Mouse (Mus musculus): ENCODE measurements around the gene Slc22a23. TPM values are rescaled to one million over a fixed set of nuclear protein-coding genes. Genes with fewer than 3 reads are reported as not detected.

Gene Slc22a23
- total RNA-seq, 1 experiment = 5.9 TPM

DNA sequence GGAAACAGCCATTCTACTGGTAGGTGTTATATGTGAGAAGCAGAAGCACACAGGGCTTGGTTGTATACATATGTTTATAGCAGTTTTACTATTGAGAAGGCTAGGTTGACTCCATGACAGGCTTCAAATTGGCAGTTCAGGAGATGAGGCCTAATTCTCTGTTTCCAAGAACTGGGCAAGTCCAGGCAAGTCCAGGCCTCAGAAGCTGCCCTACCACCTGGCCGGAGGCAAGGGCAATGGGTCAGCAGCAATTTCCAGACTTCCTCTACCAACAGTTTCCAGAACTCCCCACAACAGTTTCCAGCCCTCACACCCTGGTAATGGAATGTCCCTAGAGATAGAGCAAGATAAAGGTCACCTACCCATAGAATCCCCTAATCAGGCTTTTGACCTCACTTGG lies 185.1 kb downstream of the Slc22a23 start:
- H3K36me3 ChIP-seq (ENCODE audit: control insufficient read depth, insufficient read depth, low read length, poor library complexity, severe bottlenecking) = peaks cover 4% of the 10 kb centered on the region; the same call in 1 of the 2 replicates
- peaks cover 6% of the 10 kb centered on the region; the same call in 1 of the 2 replicates for H3K9me3 ChIP-seq (ENCODE audit: control insufficient read depth, insufficient read depth, low read depth, low read length)
- DNase-seq (ENCODE audit: low read depth, low spot score) = no peak
- H3K27ac ChIP-seq (ENCODE audit: insufficient read depth, low read depth, low read length, poor library complexity, severe bottlenecking) = no peak overlapping the region
- TF ChIP-seq ZNF384 (IDR thresholded peaks at IDR 0.05; ENCODE audit: low read depth, low read length) = no peak
- H3K4me1 ChIP-seq (ENCODE audit: control insufficient read depth in 2 of 2, insufficient read depth in 2 of 2, low read length in 2 of 2, poor library complexity in 1 of 2) = peaks cover 6 to 8% of the 10 kb centered on the region in 2 experiments
- H3K9ac ChIP-seq (ENCODE audit: insufficient read depth, low read depth, low read length, poor library complexity, severe bottlenecking) = no peak overlapping the region
- in situ Hi-C loops (cut with MboI; ENCODE audit: low sequenced_read_pairs in 2 of 2, unreplicated experiment in 2 of 2) = no loop called here
- no peak overlapping the region for H3K4me3 ChIP-seq (ENCODE audit: insufficient read depth in 1 of 2, low read depth in 1 of 2, low read length in 2 of 2, poor library complexity in 1 of 2, severe bottlenecking in 1 of 2)

DNA sequence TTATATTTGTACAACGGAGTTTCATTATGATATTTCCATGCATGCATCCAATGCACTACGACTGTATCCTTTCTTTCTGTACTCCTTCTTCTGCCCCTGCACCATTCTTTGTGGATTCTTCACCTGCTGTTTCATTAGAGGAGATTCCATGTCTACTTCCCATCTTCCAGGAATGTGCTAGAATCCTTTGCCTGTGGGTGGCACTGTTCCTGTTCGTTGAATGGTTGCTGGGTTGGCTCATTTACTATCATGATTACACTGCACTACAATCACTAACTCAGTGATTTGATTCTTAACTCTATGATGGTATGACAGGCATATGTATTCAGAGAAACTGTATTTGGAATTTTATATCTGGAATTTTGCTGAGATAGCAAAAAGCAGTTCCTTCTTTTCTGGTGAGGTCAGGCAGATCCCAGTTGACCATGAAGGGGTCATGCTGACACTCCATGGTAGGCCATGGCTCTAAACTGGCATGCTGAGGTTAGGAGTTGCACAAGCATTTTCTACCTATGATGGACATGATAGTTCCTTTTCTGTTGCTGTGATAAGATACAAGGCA lies 187.3 kb downstream of the Slc22a23 start:
- in situ Hi-C loops (cut with MboI; ENCODE audit: low sequenced_read_pairs in 2 of 2, unreplicated experiment in 2 of 2) = no loop called here
- no peak overlapping the region for H3K4me3 ChIP-seq (ENCODE audit: insufficient read depth in 1 of 2, low read depth in 1 of 2, low read length in 2 of 2, poor library complexity in 1 of 2, severe bottlenecking in 1 of 2)
- peak; percentile 86 for TF ChIP-seq MAFK (IDR thresholded peaks at IDR 0.05; ENCODE audit: insufficient read depth, low read depth, low read length)
- TF ChIP-seq HCFC1 (IDR thresholded peaks at IDR 0.05; ENCODE audit: borderline replicate concordance, insufficient read depth, low read length) = no peak
- no peaks in the 10 kb centered on the region for H3K36me3 ChIP-seq (ENCODE audit: control insufficient read depth, insufficient read depth, low read length, poor library complexity, severe bottlenecking)
- H3K27ac ChIP-seq (ENCODE audit: insufficient read depth, low read depth, low read length, poor library complexity, severe bottlenecking) = no peak overlapping the region
- no peaks in the 10 kb centered on the region for H3K9me3 ChIP-seq (ENCODE audit: control insufficient read depth, insufficient read depth, low read depth, low read length)
- no peak overlapping the region for H3K9ac ChIP-seq (ENCODE audit: insufficient read depth, low read depth, low read length, poor library complexity, severe bottlenecking)
- H3K4me1 ChIP-seq (ENCODE audit: control insufficient read depth in 2 of 2, insufficient read depth in 2 of 2, low read length in 2 of 2, poor library complexity in 1 of 2) = peaks cover 13% of the 10 kb centered on the region in 2 experiments
- no peak for DNase-seq (ENCODE audit: low read depth, low spot score)

DNA sequence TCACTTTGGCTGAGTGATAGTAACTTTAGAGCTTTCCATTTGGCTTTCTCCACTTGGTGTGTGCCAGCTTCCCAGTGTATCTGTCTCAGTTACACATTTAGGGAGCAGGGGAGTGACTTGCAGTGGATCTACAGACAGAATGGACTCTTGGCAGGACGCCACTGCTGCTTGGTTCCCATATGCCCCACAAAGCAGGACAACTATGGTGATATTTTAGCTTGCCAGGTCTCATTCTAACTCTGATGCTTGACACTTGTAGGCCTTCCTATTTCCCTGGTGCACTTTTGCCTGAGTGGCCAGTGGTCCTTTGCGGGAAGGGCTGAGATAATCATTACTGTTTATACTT lies 188.2 kb downstream of the Slc22a23 start:
- H3K9me3 ChIP-seq (ENCODE audit: control insufficient read depth, insufficient read depth, low read depth, low read length) = no peaks in the 10 kb centered on the region
- peak overlapping the region; percentile 58 for H3K27ac ChIP-seq (ENCODE audit: insufficient read depth, low read depth, low read length, poor library complexity, severe bottlenecking)
- peaks cover 13 to 20% of the 10 kb centered on the region in 2 experiments for H3K4me1 ChIP-seq (ENCODE audit: control insufficient read depth in 2 of 2, insufficient read depth in 2 of 2, low read length in 2 of 2, poor library complexity in 1 of 2)
- in situ Hi-C loops (cut with MboI; ENCODE audit: low sequenced_read_pairs in 2 of 2, unreplicated experiment in 2 of 2) = no loop called here
- peak overlapping the region in 1 of 2 experiments; percentile 53; a peak in 3 of 4 replicates for H3K4me3 ChIP-seq (ENCODE audit: insufficient read depth in 1 of 2, low read depth in 1 of 2, low read length in 2 of 2, poor library complexity in 1 of 2, severe bottlenecking in 1 of 2)
- no peaks in the 10 kb centered on the region for H3K36me3 ChIP-seq (ENCODE audit: control insufficient read depth, insufficient read depth, low read length, poor library complexity, severe bottlenecking)
- TF ChIP-seq CHD2 (IDR thresholded peaks at IDR 0.05; ENCODE audit: low read depth, low read length) (no peak), MAFK (IDR thresholded peaks at IDR 0.05; ENCODE audit: insufficient read depth, low read depth, low read length) (no peak), ZNF384 (IDR thresholded peaks at IDR 0.05; ENCODE audit: low read depth, low read length) (no peak), HCFC1 (IDR thresholded peaks at IDR 0.05; ENCODE audit: borderline replicate concordance, insufficient read depth, low read length) (no peak), ZC3H11A (IDR thresholded peaks at IDR 0.05; ENCODE audit: borderline replicate concordance, low read depth, low read length) (no peak)
- DNase-seq (ENCODE audit: low read depth, low spot score) = no peak
- peak overlapping the region; percentile 18; the same call in 1 of the 2 replicates for H3K9ac ChIP-seq (ENCODE audit: insufficient read depth, low read depth, low read length, poor library complexity, severe bottlenecking)

DNA sequence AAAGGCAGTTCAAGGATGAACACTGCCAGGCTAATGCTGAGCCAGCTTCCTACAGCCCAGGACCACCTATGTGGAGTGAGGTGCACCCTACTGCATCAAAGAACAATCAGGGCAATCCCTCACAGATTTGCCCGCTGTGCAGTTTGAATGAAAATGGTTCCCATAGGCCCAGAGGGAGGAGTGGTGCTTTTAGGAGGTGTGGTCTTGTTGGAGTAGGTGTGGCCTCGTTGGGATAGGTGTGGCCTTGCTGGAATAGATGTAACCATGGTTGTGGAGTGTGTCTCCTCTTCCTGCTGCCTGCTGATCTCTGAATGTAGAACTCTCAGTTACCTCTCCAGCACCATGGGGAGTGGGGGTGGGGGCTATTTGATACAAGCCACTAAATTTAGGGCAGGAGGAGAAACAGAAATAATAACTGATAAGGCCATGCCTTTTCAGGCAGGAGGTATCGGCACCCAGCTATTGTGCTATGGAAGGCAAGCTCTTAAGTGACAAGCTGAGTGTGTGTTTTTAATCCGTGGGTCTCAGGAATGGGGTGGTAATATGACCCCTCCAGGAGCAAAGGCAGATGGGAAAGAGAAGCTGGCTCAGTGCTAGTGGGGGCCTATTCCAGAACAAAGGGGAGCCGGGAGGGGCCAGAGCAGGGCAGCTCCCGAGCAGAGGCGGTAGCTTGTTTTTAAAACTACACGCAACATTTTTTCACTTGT lies 188.7 kb downstream of the Slc22a23 start:
- in situ Hi-C loops (cut with MboI; ENCODE audit: low sequenced_read_pairs in 2 of 2, unreplicated experiment in 2 of 2) = no loop called here
- Histone ChIP-seq H3K4me1 (ENCODE audit: control insufficient read depth in 2 of 2, insufficient read depth in 2 of 2, low read length in 2 of 2, poor library complexity in 1 of 2) (peaks cover 13 to 22% of the 10 kb centered on the region in 2 experiments), H3K4me3 (ENCODE audit: insufficient read depth in 1 of 2, low read depth in 1 of 2, low read length in 2 of 2, poor library complexity in 1 of 2, severe bottlenecking in 1 of 2) (peak overlapping the region; percentile 6 to 53; a peak in 3 of 4 replicates), H3K9ac (ENCODE audit: insufficient read depth, low read depth, low read length, poor library complexity, severe bottlenecking) (peak overlapping the region; percentile 18; the same call in 1 of the 2 replicates), H3K9me3 (ENCODE audit: control insufficient read depth, insufficient read depth, low read depth, low read length) (no peaks in the 10 kb centered on the region), H3K36me3 (ENCODE audit: control insufficient read depth, insufficient read depth, low read length, poor library complexity, severe bottlenecking) (no peaks in the 10 kb centered on the region), H3K27ac (ENCODE audit: insufficient read depth, low read depth, low read length, poor library complexity, severe bottlenecking) (peak overlapping the region; percentile 58)
- DNase-seq (ENCODE audit: low read depth, low spot score) = peak; percentile 81
- TF ChIP-seq HCFC1 (IDR thresholded peaks at IDR 0.05; ENCODE audit: borderline replicate concordance, insufficient read depth, low read length) (no peak), CHD2 (IDR thresholded peaks at IDR 0.05; ENCODE audit: low read depth, low read length) (no peak), MAFK (IDR thresholded peaks at IDR 0.05; ENCODE audit: insufficient read depth, low read depth, low read length) (peak; percentile 79)

DNA sequence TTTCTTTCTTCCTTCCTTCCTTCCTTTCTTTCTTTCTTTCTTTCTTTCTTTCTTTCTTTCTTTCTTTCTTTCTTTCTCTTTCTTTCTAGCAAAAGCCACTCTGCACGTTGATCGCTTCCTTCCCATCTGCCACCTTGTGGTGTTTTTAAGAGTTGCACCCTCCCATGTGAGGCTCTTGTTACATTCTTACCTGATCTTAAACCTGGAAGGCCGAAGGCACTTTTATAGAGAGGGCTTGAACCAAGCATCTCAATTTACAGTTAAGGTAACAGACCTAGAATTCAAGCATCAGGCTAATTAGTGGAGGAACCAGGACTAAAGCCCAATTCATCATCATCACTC lies 190.1 kb downstream of the Slc22a23 start:
- H3K4me1 ChIP-seq (ENCODE audit: control insufficient read depth in 2 of 2, insufficient read depth in 2 of 2, low read length in 2 of 2, poor library complexity in 1 of 2) = peaks cover 19 to 22% of the 10 kb centered on the region in 2 experiments
- no peak overlapping the region for H3K4me3 ChIP-seq (ENCODE audit: insufficient read depth in 1 of 2, low read depth in 1 of 2, low read length in 2 of 2, poor library complexity in 1 of 2, severe bottlenecking in 1 of 2)
- DNase-seq (ENCODE audit: low read depth, low spot score) = peak; percentile 75
- no peaks in the 10 kb centered on the region for H3K36me3 ChIP-seq (ENCODE audit: control insufficient read depth, insufficient read depth, low read length, poor library complexity, severe bottlenecking)
- in situ Hi-C loops (cut with MboI; ENCODE audit: low sequenced_read_pairs in 2 of 2, unreplicated experiment in 2 of 2) = no loop called here
- peak overlapping the region; percentile 35; the same call in 1 of the 2 replicates for H3K9ac ChIP-seq (ENCODE audit: insufficient read depth, low read depth, low read length, poor library complexity, severe bottlenecking)
- TF ChIP-seq HCFC1 (IDR thresholded peaks at IDR 0.05; ENCODE audit: borderline replicate concordance, insufficient read depth, low read length) = no peak
- TF ChIP-seq ZC3H11A (IDR thresholded peaks at IDR 0.05; ENCODE audit: borderline replicate concordance, low read depth, low read length) = 0 out of 2 replicates have a peak, but pooled peaks have one; percentile 22
- peak overlapping the region; percentile 50; the same call in 1 of the 2 replicates for H3K27ac ChIP-seq (ENCODE audit: insufficient read depth, low read depth, low read length, poor library complexity, severe bottlenecking)
- no peaks in the 10 kb centered on the region for H3K9me3 ChIP-seq (ENCODE audit: control insufficient read depth, insufficient read depth, low read depth, low read length)

Measured in ES-E14 (cell line).